Mouse (Mus musculus) layer of hippocampus, postnatal 14 days (tissue): Measurements from ENCODE around the gene Cables2. TPM values are rescaled to one million over a fixed set of nuclear protein-coding genes. Genes with fewer than 3 reads are reported as not detected.

Source experiments
- DNase-seq, 2 experiments: peaks; one replicate each; pipeline ENCODE4 v3.0.0; 2021 to 2022; ENCODE audit warnings: low spot score in 2 of 2, mixed read lengths in 1 of 2
- long read RNA-seq, 2 experiments: library from polyadenylated mRNA; stranded (forward); transcript quantifications; one replicate each; pipeline ENCODE4 v2.0.0; 2021
- total RNA-seq, 2 experiments: library from RNA; stranded (reverse); gene quantifications; 2 replicates each; pipeline ENCODE4 v1.2.3; 2021

The Cables2 gene
- 10 to 100 TPM; 40.2 to 43.6 TPM for total RNA-seq
- long read RNA-seq, experiment 1, transcript Cables2-201 (10 exons, 2,975 nt): major isoform, 32 of 61 reads
- long read RNA-seq, experiment 1, partial matches to known transcripts: 0 of 61 reads
- long read RNA-seq, experiment 1, other reads (novel, unspliced or antisense): 29 of 61 reads
- long read RNA-seq, experiment 2, transcript Cables2-201 (10 exons, 2,975 nt): major isoform, 35 of 74 reads
- long read RNA-seq, experiment 2, partial matches to known transcripts: 4 of 74 reads
- long read RNA-seq, experiment 2, other reads (novel, unspliced or antisense): 35 of 74 reads

- peak; percentile 85 to 94 for DNase-seq
Observed at GRCm38 (mm10) chr2:180273394-180274244, at the start of gene Cables2. TSS of gene Cables2 (minus strand) at chr2:180273496.

GRCm38 (mm10) chr2:180322674-180323355 is 49.5 kb upstream of the Cables2 start:
- DNase-seq: no peak

- no peak for DNase-seq
Observed at GRCm38 (mm10) chr2:180320216-180320615, 46.9 kb upstream of the Cables2 start.

GRCm38 (mm10) chr2:180317591-180317990 is 44.3 kb upstream of the Cables2 start:
- DNase-seq: no peak

- DNase-seq: no peak
Observed at GRCm38 (mm10) chr2:180314292-180314691, 41.0 kb upstream of the Cables2 start.

- no peak for DNase-seq
Observed at GRCm38 (mm10) chr2:180311147-180311546, 37.9 kb upstream of the Cables2 start.

GRCm38 (mm10) chr2:180307680-180308079 is 34.4 kb upstream of the Cables2 start:
- no peak for DNase-seq

- peak; percentile 9 to 37 for DNase-seq
Observed at GRCm38 (mm10) chr2:180306423-180307168, 33.3 kb upstream of the Cables2 start.

- DNase-seq: no peak
Observed at GRCm38 (mm10) chr2:180306009-180306408, 32.7 kb upstream of the Cables2 start.

GRCm38 (mm10) chr2:180305490-180305889 is 32.2 kb upstream of the Cables2 start:
- DNase-seq: no peak

- DNase-seq: no peak
Observed at GRCm38 (mm10) chr2:180304554-180304953, 31.3 kb upstream of the Cables2 start.

- DNase-seq: no peak
Observed at GRCm38 (mm10) chr2:180303468-180303867, 30.2 kb upstream of the Cables2 start.

GRCm38 (mm10) chr2:180302201-180302600 is 28.9 kb upstream of the Cables2 start:
- DNase-seq: no peak

- DNase-seq: no peak
Observed at GRCm38 (mm10) chr2:180300771-180301170, 27.5 kb upstream of the Cables2 start.

GRCm38 (mm10) chr2:180300252-180300651 is 27.0 kb upstream of the Cables2 start:
- DNase-seq: no peak

- DNase-seq: no peak
Observed at GRCm38 (mm10) chr2:180292906-180293305, 19.6 kb upstream of the Cables2 start.

- no peak for DNase-seq
Observed at GRCm38 (mm10) chr2:180292026-180292425, 18.7 kb upstream of the Cables2 start.

GRCm38 (mm10) chr2:180291566-180291965 is 18.3 kb upstream of the Cables2 start:
- DNase-seq: no peak

GRCm38 (mm10) chr2:180290503-180290902 is 17.2 kb upstream of the Cables2 start:
- no peak for DNase-seq

GRCm38 (mm10) chr2:180289440-180290108 is 16.3 kb upstream of the Cables2 start, which contains the start of gene Rbbp8nl:
TSS of gene Rbbp8nl (minus strand) at chr2:180289879.
- DNase-seq: no peak
